Mouse (Mus musculus) kidney, embryonic 16.5 days (tissue): ENCODE results near the gene Ang. TPM values are rescaled to one million over a fixed set of nuclear protein-coding genes. Genes with fewer than 3 reads are reported as not detected.
"Not testable (repeated sequence)": the region's sequence is repeated elsewhere in the genome, so short reads cannot be mapped to it uniquely, and the experiment has no call there.

Experiments
- ATAC-seq: fragments of 200-750 bp; cut with Nextera tagmentation; 2 replicates; pipeline ENCODE4 v1.8.0; 2017; ENCODE audit warnings: moderate TSS enrichment; ENCODE audit not compliant: low FRiP score, low TSS enrichment
- H3K27ac ChIP-seq: fragments of 300-500 bp; sonication (generic); 2 replicates; pipeline ENCODE4 v1.5.1; 2014; ENCODE audit warnings: low read length
- H3K27me3 ChIP-seq: fragments of 300-500 bp; sonication (generic); 2 replicates; pipeline ENCODE4 v1.6.1; 2014; ENCODE audit warnings: low read length, control low read depth, mixed read lengths; ENCODE audit not compliant: insufficient read depth
- H3K36me3 ChIP-seq: fragments of 300-500 bp; sonication (generic); 2 replicates; pipeline ENCODE4 v1.6.1; 2014; ENCODE audit warnings: low read length, control low read depth, mixed read lengths; ENCODE audit not compliant: insufficient read depth
- H3K4me1 ChIP-seq: fragments of 300-500 bp; sonication (generic); 2 replicates; pipeline ENCODE4 v1.6.1; 2014; ENCODE audit warnings: low read length, control low read depth, mixed read lengths; ENCODE audit not compliant: insufficient read depth
- H3K4me2 ChIP-seq: fragments of 300-500 bp; sonication (generic); replicated peaks from 2 replicates; pipeline ENCODE4 v1.6.1; 2014; ENCODE audit warnings: low read depth, low read length
- H3K4me3 ChIP-seq: fragments of 300-500 bp; sonication (generic); 2 replicates; pipeline ENCODE4 v1.5.1; 2014; ENCODE audit warnings: mild to moderate bottlenecking, low read length
- H3K9ac ChIP-seq: fragments of 300-500 bp; sonication (generic); replicated peaks from 2 replicates; pipeline ENCODE4 v1.6.1; 2014; ENCODE audit warnings: low read length
- H3K9me3 ChIP-seq: fragments of 300-500 bp; sonication (generic); 2 replicates; pipeline ENCODE4 v1.6.1; 2016; ENCODE audit warnings: low read length, control low read depth
- WGBS: fragments of 180-500 bp; shearing (Covaris S2); extraction: QIAGEN DNeasy Blood & Tissue Kit; methylation state at CpG from one replicate; pipeline ENCODE4 v1.1.7; 2014; 5-methylcytosine and 5-hydroxymethylcytosine counted together
- polyA plus RNA-seq: library from polyadenylated mRNA; unstranded; fragments of >200 nt; fragmentation: Nextera tagmentation; extraction: Ambion mirVana; gene quantifications from 2 replicates; pipeline ENCODE4 v1.2.1, GENCODE M21; 2015

Ang gene
- polyA plus RNA-seq, 1 experiment from 2014 or later: 8.9 TPM

- no peaks in the 10 kb centered on the region for H3K36me3 ChIP-seq
- H3K4me1 ChIP-seq: peaks cover 10% of the 10 kb centered on the region
- 43% methylated on average over 9 of the region's 9 CpGs for WGBS
- H3K4me2 ChIP-seq: no peak overlapping the region
- ATAC-seq: no peak; the same call in 1 of the 2 replicates
- H3K4me3 ChIP-seq: no peak overlapping the region
- no peaks in the 10 kb centered on the region for H3K27me3 ChIP-seq
- H3K9ac ChIP-seq: no peak overlapping the region
- peak overlapping the region; percentile 8; the same call in 1 of the 2 replicates for H3K27ac ChIP-seq
- no peaks in the 10 kb centered on the region for H3K9me3 ChIP-seq
Measured at GRCm38 (mm10) chr14:51095736-51096524, 5.0 kb downstream of the Ang start.

DNA sequence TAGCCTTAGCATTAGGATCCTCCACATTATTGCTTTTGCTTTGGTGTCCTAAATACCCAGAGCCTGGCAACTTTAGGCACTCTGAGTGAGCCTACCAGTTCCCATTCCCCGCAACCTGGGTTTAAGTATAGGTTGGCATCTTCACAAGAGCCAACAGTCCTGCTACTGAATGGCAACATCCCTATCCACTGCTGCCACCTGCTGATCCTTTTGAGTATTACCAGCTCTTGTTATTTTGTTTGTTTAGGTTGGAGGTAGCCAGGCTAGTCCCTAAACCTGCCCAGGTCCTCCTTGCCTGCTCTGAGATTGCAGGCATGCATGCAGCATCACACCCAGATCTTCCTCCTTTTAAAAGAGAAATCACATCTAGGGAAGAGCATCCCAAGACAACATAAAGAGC, 7.3 kb downstream of the Ang start:
- not testable (repeated sequence) for H3K4me3 ChIP-seq, H3K4me1 ChIP-seq, H3K9ac ChIP-seq, H3K27ac ChIP-seq, H3K27me3 ChIP-seq, H3K36me3 ChIP-seq, H3K4me2 ChIP-seq, H3K9me3 ChIP-seq
- 0 out of 2 replicates have a peak, but pooled peaks have one; percentile 46 for ATAC-seq
- 29% methylated on average over 1 of the region's 1 CpGs for WGBS

- ATAC-seq: no peak
- Histone ChIP-seq H3K9ac (no peak overlapping the region), H3K4me2 (no peak overlapping the region), H3K36me3 (no peaks in the 10 kb centered on the region), H3K27me3 (no peaks in the 10 kb centered on the region), H3K9me3 (no peaks in the 10 kb centered on the region), H3K27ac (no peak overlapping the region), H3K4me3 (no peak overlapping the region), H3K4me1 (peaks cover 5% of the 10 kb centered on the region; the same call in 1 of the 2 replicates)
- 90% methylated on average over 11 of the region's 11 CpGs for WGBS
Measured at GRCm38 (mm10) chr14:51098921-51099320, 8.0 kb downstream of the Ang start.

DNA sequence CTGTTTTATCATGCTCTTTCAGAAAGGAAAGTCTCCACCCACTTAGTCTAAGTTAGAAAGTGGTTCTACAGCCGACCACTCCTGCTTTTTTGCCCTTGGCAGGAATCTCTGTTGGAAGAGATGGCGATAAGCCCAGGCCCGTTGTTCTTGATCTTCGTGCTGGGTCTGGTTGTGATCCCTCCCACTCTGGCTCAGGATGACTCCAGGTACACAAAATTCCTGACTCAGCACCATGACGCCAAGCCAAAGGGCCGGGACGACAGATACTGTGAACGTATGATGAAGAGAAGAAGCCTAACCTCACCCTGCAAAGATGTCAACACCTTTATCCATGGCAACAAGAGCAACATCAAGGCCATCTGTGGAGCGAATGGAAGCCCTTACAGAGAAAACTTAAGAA, 10.3 kb downstream of the Ang start:
- Histone ChIP-seq H3K36me3 (0 out of 2 replicates have a peak, but pooled peaks cover 7% of the 10 kb centered on the region), H3K4me3 (no peak overlapping the region), H3K27ac (no peak overlapping the region), H3K4me2 (no peak overlapping the region), H3K27me3 (no peaks in the 10 kb centered on the region), H3K9me3 (no peaks in the 10 kb centered on the region), H3K9ac (no peak overlapping the region), H3K4me1 (no peaks in the 10 kb centered on the region)
- WGBS: 79% methylated on average over 9 of the region's 9 CpGs
- no peak for ATAC-seq

- no peak overlapping the region for H3K4me3 ChIP-seq
- H3K36me3 ChIP-seq: 0 out of 2 replicates have a peak, but pooled peaks cover 7% of the 10 kb centered on the region
- H3K4me2 ChIP-seq: no peak overlapping the region
- no peak overlapping the region for H3K27ac ChIP-seq
- H3K9ac ChIP-seq: no peak overlapping the region
- 67% methylated on average over 3 of the region's 3 CpGs for WGBS
- H3K4me1 ChIP-seq: no peaks in the 10 kb centered on the region
- H3K9me3 ChIP-seq: no peaks in the 10 kb centered on the region
- no peak; the same call in 1 of the 2 replicates for ATAC-seq
- H3K27me3 ChIP-seq: no peaks in the 10 kb centered on the region
Measured at GRCm38 (mm10) chr14:51103217-51103616, 12.3 kb downstream of the Ang start.

- Histone ChIP-seq H3K36me3 (0 out of 2 replicates have a peak, but pooled peaks cover 7% of the 10 kb centered on the region), H3K4me3 (no peak overlapping the region), H3K9me3 (0 out of 2 replicates have a peak, but pooled peaks cover under 1% of the 10 kb centered on the region), H3K27ac (no peak overlapping the region), H3K4me2 (no peak overlapping the region), H3K9ac (no peak overlapping the region), H3K27me3 (no peaks in the 10 kb centered on the region), H3K4me1 (no peaks in the 10 kb centered on the region)
- whole genome bisulfite sequencing: 91% methylated on average over 2 of the region's 2 CpGs
- ATAC-seq: no peak
Measured at GRCm38 (mm10) chr14:51104366-51104765, 13.4 kb downstream of the Ang start.

- 0 out of 2 replicates have a peak, but pooled peaks cover 7% of the 10 kb centered on the region for H3K36me3 ChIP-seq
- no peak overlapping the region for H3K4me3 ChIP-seq
- H3K9me3 ChIP-seq: peaks cover 13% of the 10 kb centered on the region; the same call in 1 of the 2 replicates
- no peaks in the 10 kb centered on the region for H3K27me3 ChIP-seq
- H3K27ac ChIP-seq: no peak overlapping the region
- 0 out of 2 replicates have a peak, but pooled peaks have one; percentile 31 for ATAC-seq
- H3K9ac ChIP-seq: no peak overlapping the region
- no peaks in the 10 kb centered on the region for H3K4me1 ChIP-seq
- H3K4me2 ChIP-seq: no peak overlapping the region
Measured at GRCm38 (mm10) chr14:51106449-51106967, 15.6 kb downstream of the Ang start.

GRCm38 (mm10) chr14:51111966-51112365, 21.0 kb downstream of the Ang start:
- Histone ChIP-seq H3K4me2 (no peak overlapping the region), H3K9ac (no peak overlapping the region), H3K36me3 (no peaks in the 10 kb centered on the region), H3K4me1 (peaks cover 11% of the 10 kb centered on the region; the same call in 1 of the 2 replicates), H3K4me3 (no peak overlapping the region), H3K9me3 (peaks cover 13% of the 10 kb centered on the region; the same call in 1 of the 2 replicates), H3K27me3 (no peaks in the 10 kb centered on the region), H3K27ac (no peak overlapping the region)
- no peak for ATAC-seq
- WGBS: 63% methylated on average over 3 of the region's 3 CpGs

DNA sequence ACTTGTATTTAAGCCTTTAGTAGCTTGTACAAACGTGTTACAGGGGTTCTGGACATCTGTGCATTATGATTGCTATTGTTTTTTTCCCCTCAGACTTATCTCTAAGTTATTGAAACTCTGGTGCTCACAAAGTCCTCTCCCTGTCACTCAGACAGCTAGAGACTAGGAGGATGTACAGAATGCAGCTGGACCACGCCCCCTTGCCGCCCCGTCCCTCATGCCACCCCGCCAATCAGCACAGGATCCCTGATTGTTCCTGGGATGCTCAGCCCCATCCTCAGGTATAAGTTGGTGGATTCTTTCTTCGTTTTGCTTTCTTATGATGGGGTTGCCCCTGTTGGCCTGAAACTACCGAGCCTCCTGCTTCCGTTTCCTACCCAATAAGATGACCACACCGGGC, 22.5 kb downstream of the Ang start:
- H3K4me3 ChIP-seq: no peak overlapping the region
- H3K36me3 ChIP-seq: no peaks in the 10 kb centered on the region
- H3K27me3 ChIP-seq: no peaks in the 10 kb centered on the region
- peak overlapping the region; percentile 23; the same call in 1 of the 2 replicates for H3K27ac ChIP-seq
- H3K9ac ChIP-seq: no peak overlapping the region
- WGBS: 35% methylated on average over 9 of the region's 9 CpGs
- peaks cover 13% of the 10 kb centered on the region; the same call in 1 of the 2 replicates for H3K9me3 ChIP-seq
- peaks cover 11% of the 10 kb centered on the region; the same call in 1 of the 2 replicates for H3K4me1 ChIP-seq
- peak overlapping the region; percentile 23 for H3K4me2 ChIP-seq
- peak; percentile 76; the same call in 1 of the 2 replicates for ATAC-seq
